Mouse (Mus musculus) liver, adult 2 months (tissue): ENCODE data around the gene Tead1.

Experiments
- CTCF ChIP-seq: fragments of 200-500 bp; IDR thresholded peaks from 2 replicates; pipeline ENCODE4 v1.5.1; 2011; ENCODE audit warnings: low read depth, low read length, control low read depth
- POLR2A ChIP-seq: fragments of 200-500 bp; IDR thresholded peaks from 2 replicates; pipeline ENCODE4 v1.6.1; 2011; ENCODE audit warnings: low read length, control low read depth; ENCODE audit not compliant: insufficient read depth; ENCODE audit errors: extremely low read depth

DNA sequence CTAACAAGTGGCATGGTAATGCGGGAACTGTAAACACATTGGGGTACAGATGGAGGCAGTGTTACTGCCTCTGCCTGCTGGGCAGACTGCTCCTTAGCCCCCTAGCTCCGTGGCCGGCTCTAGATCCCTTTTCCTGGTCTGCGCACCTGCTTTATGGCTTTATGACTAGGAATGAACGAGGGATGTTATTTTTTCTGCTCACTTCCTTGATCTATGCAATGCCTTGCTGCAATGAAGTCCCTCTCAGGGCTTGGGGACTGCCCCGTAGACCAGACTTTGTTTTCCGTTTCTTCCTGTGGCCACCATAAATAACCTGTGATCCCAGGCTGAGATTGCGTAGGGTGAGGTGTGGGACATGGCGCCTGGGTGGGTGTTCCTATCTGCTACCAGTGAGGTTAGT lies 26.8 kb downstream of the Tead1 start:
- no peak for TF ChIP-seq CTCF
- no peak for TF ChIP-seq POLR2A
